In the genomic region with DNA sequence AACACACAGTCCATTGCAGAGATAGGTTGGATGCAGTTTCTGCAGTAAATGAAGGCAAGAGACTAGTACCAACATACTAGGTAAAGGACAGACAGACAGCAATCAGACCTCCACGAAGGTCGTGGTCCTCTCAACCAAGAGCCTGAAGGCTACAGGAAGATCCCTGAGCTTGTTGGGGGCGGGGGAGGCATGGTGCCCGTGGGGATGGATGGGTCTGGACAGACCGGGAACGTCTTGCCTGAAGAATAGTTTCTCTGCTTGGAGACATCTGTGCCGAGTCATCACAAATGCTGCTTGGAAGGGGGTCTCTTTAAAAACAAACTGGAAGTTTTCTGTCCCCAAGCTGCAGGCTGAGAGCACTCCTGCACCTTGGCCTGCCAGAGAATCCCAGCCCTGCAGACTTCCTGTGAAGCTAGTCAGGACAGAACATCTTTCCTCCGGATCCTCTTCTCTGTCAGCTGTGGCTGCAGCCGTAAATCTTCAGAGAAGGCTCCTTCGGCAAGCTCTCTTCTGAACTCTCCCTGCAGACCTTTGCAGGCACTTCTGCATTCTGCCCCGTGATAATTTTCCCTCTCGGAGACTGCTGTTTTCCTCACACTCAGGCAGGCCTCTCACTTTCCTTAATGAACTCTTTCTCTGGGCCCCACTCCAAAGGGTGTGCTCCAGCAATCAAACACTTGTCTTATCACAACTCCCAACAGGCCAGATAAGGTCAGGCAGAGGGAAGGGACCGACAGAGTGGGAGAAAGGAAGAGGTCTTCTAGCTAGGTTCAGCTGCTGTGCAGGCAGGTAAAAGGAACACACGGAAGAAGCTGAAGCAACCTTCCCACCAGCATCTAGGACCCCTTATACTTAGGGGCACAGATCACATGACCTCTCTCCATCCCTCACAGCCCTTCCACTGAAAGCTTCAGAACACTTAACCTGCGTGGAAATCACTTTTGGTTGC, we compare ENCODE assay signal across 14 mouse cellular contexts.
DNase-seq lines count a peak whose midpoint lies in the region; ATAC-seq and TF ChIP-seq lines count a peak whose summit lies in the region.
"Had no signal": no experiment of that assay in that cellular context is flagged by ENCODE, and none has a peak within 500 bp of the region (broad histone marks: within the 10 kb centered on the region; RNA-seq: fewer than 3 reads in every experiment).

No protein-coding gene starts in this region.

- peak; percentile 39; the same call in 1 of the 2 replicates for ATAC-seq in heart, embryonic 12.5 days (ENCODE audit: insufficient number of reproducible peaks, low FRiP score)
- peak; percentile 44; the same call in 1 of the 2 replicates for ATAC-seq in lung, embryonic 14.5 days (ENCODE audit: insufficient read depth)
- ATAC-seq in intestine, embryonic 14.5 days (replicated peaks; ENCODE audit: low FRiP score, low TSS enrichment, low read depth) = peak; percentile 71
- ATAC-seq in megakaryocyte progenitor cell, adult 5-6 weeks (replicated peaks; ENCODE audit: poor library complexity) = peak; percentile 77
- ATAC-seq in midbrain, postnatal 0 days (ENCODE audit: low FRiP score) = no peak
- ATAC-seq: midbrain, embryonic 16.5 days had no signal

- no peaks in the 10 kb centered on the region for H3K27me3 ChIP-seq in heart, embryonic 12.5 days (replicated peaks)
- H3K27me3 ChIP-seq in lung, embryonic 14.5 days (ENCODE audit: insufficient read depth, low read length) = no peaks in the 10 kb centered on the region
- no peaks in the 10 kb centered on the region for H3K27me3 ChIP-seq in intestine, embryonic 14.5 days (replicated peaks; ENCODE audit: control insufficient read depth, insufficient read depth, low read length)
- H3K27me3 ChIP-seq in midbrain, postnatal 0 days (ENCODE audit: insufficient read depth, low read length) = no peaks in the 10 kb centered on the region

- H3K27ac ChIP-seq in heart, embryonic 12.5 days (ENCODE audit: poor library complexity, severe bottlenecking) = no peak overlapping the region
- H3K27ac ChIP-seq in lung, embryonic 14.5 days (ENCODE audit: low read depth) = no peak overlapping the region
- no peak overlapping the region for H3K27ac ChIP-seq in intestine, embryonic 14.5 days (ENCODE audit: low read depth)
- no peak overlapping the region for H3K27ac ChIP-seq in midbrain, postnatal 0 days (ENCODE audit: low read depth, low read length)
- H3K27ac ChIP-seq: hindbrain, embryonic 10.5 days had no signal

- H3K36me3 ChIP-seq in heart, embryonic 12.5 days = no peaks in the 10 kb centered on the region
- H3K36me3 ChIP-seq in lung, embryonic 14.5 days (ENCODE audit: insufficient read depth) = no peaks in the 10 kb centered on the region
- H3K36me3 ChIP-seq in intestine, embryonic 14.5 days (ENCODE audit: control insufficient read depth, insufficient read depth, low read length) = no peaks in the 10 kb centered on the region
- no peaks in the 10 kb centered on the region for H3K36me3 ChIP-seq in midbrain, postnatal 0 days (ENCODE audit: insufficient read depth, low read length)
- H3K36me3 ChIP-seq: G1E; hindbrain, embryonic 10.5 days had no signal

- no peak overlapping the region for H3K9ac ChIP-seq in heart, embryonic 12.5 days
- H3K9ac ChIP-seq in lung, embryonic 14.5 days = no peak overlapping the region
- H3K9ac ChIP-seq in intestine, embryonic 14.5 days (ENCODE audit: low read length) = no peak overlapping the region
- no peak overlapping the region for H3K9ac ChIP-seq in midbrain, postnatal 0 days (replicated peaks; ENCODE audit: low read length, poor library complexity, severe bottlenecking)

- no peak for DNase-seq in heart, adult 18-20 months
- DNase-seq in lung, embryonic 14.5 days = peak; percentile 30
- no peak for DNase-seq in lung, postnatal 25 days (ENCODE audit: low spot score)
- DNase-seq in intestine, embryonic 14.5 days (ENCODE audit: low spot score) = peak; percentile 59
- DNase-seq in midbrain, postnatal 0 days (ENCODE audit: low spot score) = no peak
- DNase-seq in left cerebral cortex, postnatal 10 days (ENCODE audit: extremely low spot score in 1 of 2, low spot score in 2 of 2) = no peak
- DNase-seq: adrenal gland, postnatal 10 days; left cerebral cortex, postnatal 4 days; right cerebral cortex, postnatal 4 days had no signal

- no peak overlapping the region for H3K4me3 ChIP-seq in heart, embryonic 12.5 days
- no peak overlapping the region for H3K4me3 ChIP-seq in lung, embryonic 14.5 days (ENCODE audit: low read depth, low read length)
- no peak overlapping the region for H3K4me3 ChIP-seq in intestine, embryonic 14.5 days (ENCODE audit: low read depth, low read length)
- no peak overlapping the region for H3K4me3 ChIP-seq in midbrain, postnatal 0 days (ENCODE audit: low read depth, low read length)
- H3K4me3 ChIP-seq: hindbrain, embryonic 10.5 days had no signal

- H3K4me2 ChIP-seq in heart, embryonic 12.5 days = peak overlapping the region; percentile 34
- no peak overlapping the region for H3K4me2 ChIP-seq in lung, embryonic 14.5 days
- H3K4me2 ChIP-seq in intestine, embryonic 14.5 days (ENCODE audit: low read length) = no peak overlapping the region
- H3K4me2 ChIP-seq in midbrain, postnatal 0 days (ENCODE audit: low read depth, low read length, poor library complexity, severe bottlenecking) = no peak overlapping the region

- WGBS in heart, embryonic 12.5 days = 24% methylated on average over 15 of the region's 15 CpGs
- 22% methylated on average over 15 of the region's 15 CpGs for WGBS in lung, embryonic 14.5 days
- 30% methylated on average over 15 of the region's 15 CpGs for WGBS in intestine, embryonic 14.5 days
- WGBS in midbrain, postnatal 0 days = 75% methylated on average over 15 of the region's 15 CpGs

- H3K4me1 ChIP-seq in heart, embryonic 12.5 days (replicated peaks) = peaks cover 8% of the 10 kb centered on the region
- no peaks in the 10 kb centered on the region for H3K4me1 ChIP-seq in lung, embryonic 14.5 days (ENCODE audit: insufficient read depth)
- H3K4me1 ChIP-seq in intestine, embryonic 14.5 days (replicated peaks; ENCODE audit: control insufficient read depth, insufficient read depth, low read length) = no peaks in the 10 kb centered on the region
- H3K4me1 ChIP-seq in midbrain, postnatal 0 days (ENCODE audit: insufficient read depth, low read length) = no peaks in the 10 kb centered on the region
- H3K4me1 ChIP-seq: hindbrain, embryonic 10.5 days had no signal

- TF ChIP-seq CTCF in lung, embryonic 14.5 days (IDR thresholded peaks at IDR 0.05; ENCODE audit: low read depth) = no peak
- TF ChIP-seq CTCF in midbrain, postnatal 0 days (IDR thresholded peaks at IDR 0.05) = no peak

- intact Hi-C loops in left cerebral cortex, postnatal 10 days (cut with DNase I) = no loop called here

- no peaks in the 10 kb centered on the region for H3K9me3 ChIP-seq in heart, embryonic 12.5 days (replicated peaks)
- H3K9me3 ChIP-seq in lung, embryonic 14.5 days (ENCODE audit: low read depth, low read length) = no peaks in the 10 kb centered on the region
- no peaks in the 10 kb centered on the region for H3K9me3 ChIP-seq in intestine, embryonic 14.5 days (ENCODE audit: control insufficient read depth, low read length)
- 0 out of 2 replicates have a peak, but pooled peaks cover 4% of the 10 kb centered on the region for H3K9me3 ChIP-seq in midbrain, postnatal 0 days (ENCODE audit: low read length)
- H3K9me3 ChIP-seq: G1E had no signal

Comparison
In these comparisons a context has a peak if more than half of its experiments do, and no peak if none do; other contexts are left out.
1. DNase-seq: peak in lung, embryonic 14.5 days (single experiment) and intestine, embryonic 14.5 days (single experiment); none in heart, adult 18-20 months (0 of 2), lung, postnatal 25 days (single experiment), midbrain, postnatal 0 days (single experiment) and left cerebral cortex, postnatal 10 days (0 of 2).